Mouse (Mus musculus) effector memory CD4-positive, alpha-beta T cell, adult 7 months (primary cell): ENCODE measurements around the gene Slc6a4. TPM values are rescaled to one million over a fixed set of nuclear protein-coding genes. Genes with fewer than 3 reads are reported as not detected.

ENCODE experiments used
- polyA plus RNA-seq: library from polyadenylated mRNA; unstranded; fragments of 100-300 nt; shearing (Covaris generic); gene quantifications from one replicate; pipeline ENCODE4 v1.2.1, GENCODE M21; 2017

Gene Slc6a4
- 0.33 TPM for polyA plus RNA-seq

GRCm38 (mm10) chr11:76997916-76998704 is at the start of gene Slc6a4:
Gene Slc6a4, plus strand, starts transcription at chr11:76998603.

GRCm38 (mm10) chr11:77078273-77079134 is 80.1 kb downstream of the Slc6a4 start, which contains the start of gene Nsrp1:
Gene Nsrp1, minus strand, starts transcription at chr11:77078435.

Other genes with a start within 250 kb of the Slc6a4 start
- gene Gosr1, start 235.0 kb upstream of the Slc6a4 start, polyA plus RNA-seq = 68.4 TPM
- 2.4 TPM for gene Cpd, start 151.6 kb upstream of the Slc6a4 start, polyA plus RNA-seq
- gene Tmigd1, start 96.4 kb upstream of the Slc6a4 start, polyA plus RNA-seq = not detected
- 41.8 TPM for gene Blmh, start 73.8 kb upstream of the Slc6a4 start, polyA plus RNA-seq
- 46.7 TPM for gene Nsrp1, start 79.8 kb downstream of the Slc6a4 start, polyA plus RNA-seq
- gene Efcab5, start 190.4 kb downstream of the Slc6a4 start, polyA plus RNA-seq = not detected
- gene Ssh2, start 217.7 kb downstream of the Slc6a4 start, polyA plus RNA-seq = 236 TPM